ENCODE assay signal across 23 mouse cellular contexts in the genomic region with DNA sequence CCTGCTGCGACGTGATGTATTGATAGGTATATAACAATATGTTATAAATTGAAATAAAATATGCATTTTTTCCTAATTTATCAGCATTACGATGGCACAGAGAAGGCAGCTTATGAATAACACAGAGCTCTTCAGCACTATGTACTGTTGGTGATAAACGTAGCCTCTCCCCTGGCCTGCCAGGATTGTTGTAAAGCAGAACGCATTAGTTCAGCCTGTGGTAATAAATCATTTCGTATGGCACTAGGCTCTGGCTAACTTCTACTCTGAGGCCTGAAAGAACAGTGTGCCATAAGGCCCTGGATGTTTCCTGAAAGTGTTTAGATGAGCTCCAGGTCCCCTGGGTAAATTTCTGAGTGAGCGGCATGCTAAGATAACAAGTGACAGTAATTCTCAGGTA. TPM values are rescaled to one million over a fixed set of nuclear protein-coding genes. Genes with fewer than 3 reads are reported as not detected.
DNase-seq lines count a peak whose midpoint lies in the region; ATAC-seq lines count a peak whose summit lies in the region.
"Had no signal": no experiment of that assay in that cellular context is flagged by ENCODE, and none has a peak within 500 bp of the region (broad histone marks: within the 10 kb centered on the region; RNA-seq: fewer than 3 reads in every experiment).

No protein-coding gene starts in this region.

- no peak overlapping the region for H3K4me3 ChIP-seq in hindbrain, embryonic 11.5 days (ENCODE audit: low read depth, low read length)
- no peak overlapping the region for H3K4me3 ChIP-seq in hindbrain, embryonic 14.5 days (replicated peaks; ENCODE audit: low read length)
- H3K4me3 ChIP-seq in neural tube, embryonic 11.5 days (ENCODE audit: low read depth, low read length), result no peak overlapping the region
- H3K4me3 ChIP-seq in neural tube, embryonic 15.5 days (replicated peaks), result no peak overlapping the region
- no peak overlapping the region for H3K4me3 ChIP-seq in hindbrain, embryonic 13.5 days
- no peak overlapping the region for H3K4me3 ChIP-seq in limb, embryonic 10.5 days
- H3K4me3 ChIP-seq: embryonic facial prominence, embryonic 13.5 days; forebrain, embryonic 12.5 days; heart, adult 2 months; heart, embryonic 15.5 days had no signal

- no peaks in the 10 kb centered on the region for H3K9me3 ChIP-seq in hindbrain, embryonic 11.5 days (ENCODE audit: control insufficient read depth, low read length)
- H3K9me3 ChIP-seq in hindbrain, embryonic 14.5 days (ENCODE audit: control insufficient read depth, low read length), result no peaks in the 10 kb centered on the region
- H3K9me3 ChIP-seq in neural tube, embryonic 11.5 days (ENCODE audit: control insufficient read depth, low read length), result no peaks in the 10 kb centered on the region
- H3K9me3 ChIP-seq in neural tube, embryonic 15.5 days (replicated peaks), result no peaks in the 10 kb centered on the region
- H3K9me3 ChIP-seq in hindbrain, embryonic 13.5 days, result no peaks in the 10 kb centered on the region
- H3K9me3 ChIP-seq in limb, embryonic 10.5 days (replicated peaks), result no peaks in the 10 kb centered on the region
- H3K9me3 ChIP-seq: embryonic facial prominence, embryonic 13.5 days; forebrain, embryonic 12.5 days had no signal

- H3K9ac ChIP-seq in hindbrain, embryonic 11.5 days (ENCODE audit: low read depth, low read length), result no peak overlapping the region
- no peak overlapping the region for H3K9ac ChIP-seq in hindbrain, embryonic 14.5 days
- no peak overlapping the region for H3K9ac ChIP-seq in neural tube, embryonic 11.5 days (ENCODE audit: low read length)
- no peak overlapping the region for H3K9ac ChIP-seq in neural tube, embryonic 15.5 days (replicated peaks)
- H3K9ac ChIP-seq in hindbrain, embryonic 13.5 days, result no peak overlapping the region
- H3K9ac ChIP-seq: embryonic facial prominence, embryonic 13.5 days; forebrain, embryonic 12.5 days; heart, embryonic 15.5 days had no signal

- DNase-seq in hindbrain, embryonic 11.5 days (ENCODE audit: low spot score), result peak; percentile 4
- DNase-seq in hindbrain, embryonic 14.5 days (ENCODE audit: low spot score), result no peak
- DNase-seq in neural tube, embryonic 11.5 days (ENCODE audit: low spot score), result peak; percentile 22
- DNase-seq in mesoderm, embryonic 11.5 days (ENCODE audit: low read depth, low spot score), result peak; percentile 62
- DNase-seq in lung, postnatal 10 days, result no peak
- DNase-seq in limb, embryonic 10.5 days (ENCODE audit: low spot score), result no peak
- DNase-seq: adrenal gland, postnatal 14 days; cerebellum, adult 18-20 months; cerebellum, adult 9-11 months; cerebellum, postnatal 36 days; gastrocnemius, postnatal 14 days; heart, adult 2 months had no signal

- no peaks in the 10 kb centered on the region for H3K36me3 ChIP-seq in hindbrain, embryonic 11.5 days (ENCODE audit: control insufficient read depth, insufficient read depth, low read length)
- H3K36me3 ChIP-seq in hindbrain, embryonic 14.5 days (replicated peaks; ENCODE audit: control insufficient read depth, insufficient read depth), result no peaks in the 10 kb centered on the region
- no peaks in the 10 kb centered on the region for H3K36me3 ChIP-seq in neural tube, embryonic 11.5 days (ENCODE audit: control insufficient read depth, insufficient read depth, low read length)
- H3K36me3 ChIP-seq in neural tube, embryonic 15.5 days, result no peaks in the 10 kb centered on the region
- no peaks in the 10 kb centered on the region for H3K36me3 ChIP-seq in hindbrain, embryonic 13.5 days
- H3K36me3 ChIP-seq in limb, embryonic 10.5 days, result no peaks in the 10 kb centered on the region
- H3K36me3 ChIP-seq: embryonic facial prominence, embryonic 13.5 days; forebrain, embryonic 12.5 days; heart, embryonic 15.5 days had no signal

- no peak overlapping the region for H3K27ac ChIP-seq in hindbrain, embryonic 11.5 days (ENCODE audit: low read depth, low read length)
- H3K27ac ChIP-seq in hindbrain, embryonic 14.5 days, result no peak overlapping the region
- no peak overlapping the region for H3K27ac ChIP-seq in neural tube, embryonic 11.5 days (ENCODE audit: low read depth, low read length)
- no peak overlapping the region for H3K27ac ChIP-seq in neural tube, embryonic 15.5 days (replicated peaks)
- H3K27ac ChIP-seq in hindbrain, embryonic 13.5 days, result peak overlapping the region; percentile 46
- H3K27ac ChIP-seq in limb, embryonic 10.5 days, result no peak overlapping the region
- H3K27ac ChIP-seq: embryonic facial prominence, embryonic 13.5 days; forebrain, embryonic 12.5 days; heart, adult 2 months; heart, embryonic 15.5 days had no signal

- 70% methylated on average over 7 of the region's 7 CpGs for WGBS in hindbrain, embryonic 11.5 days
- 48% methylated on average over 7 of the region's 7 CpGs for WGBS in hindbrain, embryonic 14.5 days
- 59% methylated on average over 7 of the region's 7 CpGs for WGBS in neural tube, embryonic 11.5 days
- WGBS in neural tube, embryonic 15.5 days, result 31% methylated on average over 7 of the region's 7 CpGs
- 49% methylated on average over 7 of the region's 7 CpGs for WGBS in hindbrain, embryonic 13.5 days
- WGBS in limb, embryonic 10.5 days, result 62% methylated on average over 7 of the region's 7 CpGs

- no peaks in the 10 kb centered on the region for H3K27me3 ChIP-seq in hindbrain, embryonic 11.5 days (ENCODE audit: control insufficient read depth, insufficient read depth, low read length)
- no peaks in the 10 kb centered on the region for H3K27me3 ChIP-seq in hindbrain, embryonic 14.5 days (ENCODE audit: control insufficient read depth, insufficient read depth, low read length)
- no peaks in the 10 kb centered on the region for H3K27me3 ChIP-seq in neural tube, embryonic 11.5 days (ENCODE audit: control insufficient read depth, insufficient read depth, low read length)
- no peaks in the 10 kb centered on the region for H3K27me3 ChIP-seq in neural tube, embryonic 15.5 days (replicated peaks)
- no peaks in the 10 kb centered on the region for H3K27me3 ChIP-seq in hindbrain, embryonic 13.5 days
- no peaks in the 10 kb centered on the region for H3K27me3 ChIP-seq in limb, embryonic 10.5 days (ENCODE audit: low read depth, poor library complexity, severe bottlenecking)
- H3K27me3 ChIP-seq: CH12.LX; embryonic facial prominence, embryonic 13.5 days; forebrain, embryonic 12.5 days; heart, embryonic 15.5 days; Patski had no signal

- no peak overlapping the region for H3K4me2 ChIP-seq in hindbrain, embryonic 11.5 days (replicated peaks; ENCODE audit: low read depth, low read length)
- no peak overlapping the region for H3K4me2 ChIP-seq in hindbrain, embryonic 14.5 days (replicated peaks)
- no peak overlapping the region for H3K4me2 ChIP-seq in neural tube, embryonic 11.5 days (ENCODE audit: low read depth)
- H3K4me2 ChIP-seq in neural tube, embryonic 15.5 days, result no peak overlapping the region
- H3K4me2 ChIP-seq in hindbrain, embryonic 13.5 days, result no peak overlapping the region
- H3K4me2 ChIP-seq: embryonic facial prominence, embryonic 13.5 days; forebrain, embryonic 12.5 days; heart, embryonic 11.5 days; heart, embryonic 15.5 days had no signal

- no peaks in the 10 kb centered on the region for H3K4me1 ChIP-seq in hindbrain, embryonic 11.5 days (replicated peaks; ENCODE audit: control insufficient read depth, insufficient read depth, low read length)
- H3K4me1 ChIP-seq in hindbrain, embryonic 14.5 days (replicated peaks; ENCODE audit: control insufficient read depth, insufficient read depth, low read length), result peaks cover 17% of the 10 kb centered on the region
- no peaks in the 10 kb centered on the region for H3K4me1 ChIP-seq in neural tube, embryonic 11.5 days (ENCODE audit: control insufficient read depth, insufficient read depth, low read length)
- peaks cover 16% of the 10 kb centered on the region for H3K4me1 ChIP-seq in neural tube, embryonic 15.5 days
- H3K4me1 ChIP-seq in hindbrain, embryonic 13.5 days (replicated peaks), result peaks cover 16% of the 10 kb centered on the region
- H3K4me1 ChIP-seq in limb, embryonic 10.5 days, result 0 out of 2 replicates have a peak, but pooled peaks cover 4% of the 10 kb centered on the region
- H3K4me1 ChIP-seq: forebrain, embryonic 12.5 days; heart, embryonic 15.5 days had no signal

- peak; percentile 59; the same call in 1 of the 2 replicates for ATAC-seq in hindbrain, embryonic 11.5 days (ENCODE audit: low FRiP score)
- no peak for ATAC-seq in hindbrain, embryonic 14.5 days (ENCODE audit: low FRiP score)
- peak; percentile 48; the same call in 1 of the 2 replicates for ATAC-seq in neural tube, embryonic 11.5 days (ENCODE audit: insufficient read depth, low FRiP score, low TSS enrichment)
- ATAC-seq in neural tube, embryonic 15.5 days (ENCODE audit: low FRiP score), result no peak
- no peak; the same call in 1 of the 2 replicates for ATAC-seq in hindbrain, embryonic 13.5 days (ENCODE audit: low FRiP score)
- ATAC-seq: activated CD4-positive, CD25-positive, alpha-beta regulatory T cell, adult 4 months; forebrain, embryonic 16.5 days; intestine, embryonic 16.5 days; Patski had no signal

RNA-seq across cellular contexts. Expression of a gene that starts 55.9 kb away (rescaled TPM):
- 21.3 and 25.7 TPM in 2 replicates for polyA plus RNA-seq in hindbrain, embryonic 11.5 days (2014; fragmentation: Nextera tagmentation; extraction: Ambion mirVana)
- polyA plus RNA-seq in hindbrain, embryonic 14.5 days (2014; fragmentation: Nextera tagmentation; extraction: Ambion mirVana), result 31.7 and 33.5 TPM in 2 replicates
- 12.5 and 14.4 TPM in 2 replicates for polyA plus RNA-seq in neural tube, embryonic 11.5 days (2014; fragmentation: Nextera tagmentation; extraction: Ambion mirVana)
- 18.4 and 23.8 TPM in 2 replicates for polyA plus RNA-seq in neural tube, embryonic 15.5 days (2015; fragmentation: Nextera tagmentation; extraction: Ambion mirVana)
- 42.7 and 45.3 TPM in 2 replicates for polyA plus RNA-seq in hindbrain, embryonic 13.5 days (2015; fragmentation: Nextera tagmentation; extraction: Ambion mirVana)
- 0.40 and 1.2 TPM in 2 replicates for polyA plus RNA-seq in limb, embryonic 10.5 days (2016; fragmentation: Nextera tagmentation; extraction: Ambion mirVana)
- polyA plus RNA-seq: Patski had no signal

Comparison
In these comparisons a context has a peak if more than half of its experiments do, and no peak if none do; other contexts are left out.
1. ATAC-seq: peak in hindbrain, embryonic 11.5 days (single experiment) and neural tube, embryonic 11.5 days (single experiment); none in hindbrain, embryonic 14.5 days (single experiment), neural tube, embryonic 15.5 days (single experiment) and hindbrain, embryonic 13.5 days (single experiment).
2. DNase-seq: peak in hindbrain, embryonic 11.5 days (single experiment), neural tube, embryonic 11.5 days (single experiment) and mesoderm, embryonic 11.5 days (single experiment); none in hindbrain, embryonic 14.5 days (single experiment), lung, postnatal 10 days (single experiment) and limb, embryonic 10.5 days (single experiment).